9 mouse cellular contexts compared by ENCODE assay signal in the genomic region with DNA sequence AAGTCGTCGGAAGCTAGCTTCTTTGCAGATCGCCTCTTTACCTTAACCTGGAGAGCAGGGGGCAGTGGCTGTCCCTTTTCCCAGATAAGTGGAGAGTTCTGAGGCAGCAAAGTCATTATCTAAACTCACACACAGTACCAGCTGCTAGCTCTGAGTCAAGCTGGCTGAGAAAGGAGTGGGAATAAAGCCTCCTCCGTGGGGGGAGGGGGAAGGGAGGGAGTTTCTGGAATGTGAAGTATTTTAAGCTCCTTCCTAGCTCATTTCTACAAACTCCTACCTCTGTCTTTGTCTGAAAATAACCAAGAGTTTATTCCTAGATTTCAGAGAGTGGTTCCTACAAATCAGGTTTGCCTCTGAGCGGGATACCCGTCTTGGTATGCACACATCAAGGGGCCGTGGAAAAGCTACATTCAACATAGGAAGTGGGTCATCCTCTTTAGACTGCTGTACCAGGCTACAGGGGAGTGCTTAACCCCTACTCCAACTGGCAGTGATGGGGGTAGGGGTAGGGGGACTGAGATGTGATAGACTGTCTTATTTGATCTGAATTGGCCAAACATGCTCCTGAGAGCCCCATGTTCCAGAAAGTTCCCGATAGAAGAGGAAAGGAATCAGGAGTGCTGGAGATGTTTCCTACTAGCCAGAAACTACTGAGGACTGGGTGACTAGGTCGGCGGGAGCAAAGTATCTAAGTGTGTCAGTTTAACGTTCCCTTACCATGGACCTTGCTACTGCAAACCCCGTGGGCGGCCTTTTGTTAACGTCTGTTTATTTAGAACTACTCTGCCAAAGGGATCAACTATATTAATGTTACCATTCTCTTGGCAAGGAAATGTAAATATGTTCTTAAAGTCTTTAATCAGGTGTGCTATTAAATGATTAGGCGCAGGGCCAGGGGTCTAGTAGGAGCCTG. TPM values are rescaled to one million over a fixed set of nuclear protein-coding genes. Genes with fewer than 3 reads are reported as not detected.
DNase-seq lines count a peak whose midpoint lies in the region; ATAC-seq and TF ChIP-seq lines count a peak whose summit lies in the region.
"Had no signal": no experiment of that assay in that cellular context is flagged by ENCODE, and none has a peak within 500 bp of the region (broad histone marks: within the 10 kb centered on the region; RNA-seq: fewer than 3 reads in every experiment).

No protein-coding gene starts in this region.

- no peaks in the 10 kb centered on the region for H3K36me3 ChIP-seq in heart, embryonic 16.5 days (ENCODE audit: control insufficient read depth, insufficient read depth)
- H3K36me3 ChIP-seq in midbrain, embryonic 14.5 days (ENCODE audit: control insufficient read depth, insufficient read depth, low read length): peaks cover 33% of the 10 kb centered on the region

- no peak overlapping the region for H3K4me3 ChIP-seq in heart, embryonic 16.5 days (ENCODE audit: low read length)
- H3K4me3 ChIP-seq in layer of hippocampus, adult 2 months: no peak overlapping the region
- no peak overlapping the region for H3K4me3 ChIP-seq in midbrain, embryonic 14.5 days (replicated peaks; ENCODE audit: low read depth, low read length)

- no peak for ATAC-seq in heart, embryonic 16.5 days (replicated peaks; ENCODE audit: extremely low read depth, insufficient read depth, low FRiP score)
- no peak for ATAC-seq in midbrain, embryonic 14.5 days (ENCODE audit: low FRiP score, low TSS enrichment)
- ATAC-seq in megakaryocyte, adult 5-6 weeks (ENCODE audit: poor library complexity, severe bottlenecking): no peak

- peaks cover 7% of the 10 kb centered on the region for H3K4me1 ChIP-seq in heart, embryonic 16.5 days (ENCODE audit: control insufficient read depth, insufficient read depth, low read length)
- peaks cover 17% of the 10 kb centered on the region for H3K4me1 ChIP-seq in midbrain, embryonic 14.5 days (ENCODE audit: control insufficient read depth, insufficient read depth, low read length)

- H3K27ac ChIP-seq in heart, embryonic 16.5 days (ENCODE audit: low read length): no peak overlapping the region
- no peak overlapping the region for H3K27ac ChIP-seq in layer of hippocampus, adult 2 months
- peak overlapping the region; percentile 45; the same call in 1 of the 2 replicates for H3K27ac ChIP-seq in midbrain, embryonic 14.5 days (replicated peaks; ENCODE audit: low read depth, low read length)

- no peak for TF ChIP-seq CTCF in layer of hippocampus, adult 2 months (conservative IDR thresholded peaks at IDR 0.05)

- no peak overlapping the region for H3K9ac ChIP-seq in heart, embryonic 16.5 days (ENCODE audit: low read length)
- no peak overlapping the region; the same call in 1 of the 2 replicates for H3K9ac ChIP-seq in midbrain, embryonic 14.5 days (replicated peaks; ENCODE audit: low read length)

- H3K4me2 ChIP-seq in heart, embryonic 16.5 days (ENCODE audit: low read depth, low read length): peak overlapping the region; percentile 17; the same call in 1 of the 2 replicates
- no peak overlapping the region for H3K4me2 ChIP-seq in midbrain, embryonic 14.5 days (ENCODE audit: low read length)

- DNase-seq in heart, adult 18-20 months: no peak
- DNase-seq in ZHBTc4 (ENCODE audit: low read depth, low spot score): peak; percentile 84
- DNase-seq in layer of hippocampus, adult 2 months (ENCODE audit: low spot score in 2 of 2): peak; percentile 68 to 77
- DNase-seq in midbrain, embryonic 14.5 days: peak; percentile 31
- no peak for DNase-seq in natural killer cell, adult 2 months (ENCODE audit: low spot score in 2 of 2)
- no peak for DNase-seq in heart, adult 9 months (ENCODE audit: low spot score in 2 of 2)

- no peaks in the 10 kb centered on the region for H3K9me3 ChIP-seq in heart, embryonic 16.5 days (replicated peaks; ENCODE audit: control insufficient read depth, low read length)
- no peaks in the 10 kb centered on the region for H3K9me3 ChIP-seq in midbrain, embryonic 14.5 days (ENCODE audit: control insufficient read depth, low read length)

- H3K27me3 ChIP-seq in heart, embryonic 16.5 days (ENCODE audit: control insufficient read depth, insufficient read depth, low read length): peaks cover 13% of the 10 kb centered on the region
- H3K27me3 ChIP-seq in midbrain, embryonic 14.5 days (ENCODE audit: control insufficient read depth, insufficient read depth, low read length): no peaks in the 10 kb centered on the region
- H3K27me3 ChIP-seq: CH12.LX had no signal

- WGBS in heart, embryonic 16.5 days: 29% methylated on average over 15 of the region's 15 CpGs
- WGBS in midbrain, embryonic 14.5 days: 36% methylated on average over 15 of the region's 15 CpGs

RNA-seq across cellular contexts. Expression of a gene that starts 9.9 kb away (rescaled TPM):
- polyA plus RNA-seq in heart, embryonic 16.5 days (2015; fragmentation: Nextera tagmentation; extraction: Ambion mirVana): 1.3 and 1.9 TPM in 2 replicates
- under 1 TPM; 0.25 to 0.87 TPM for total RNA-seq in heart, adult 18-20 months (2021)
- total RNA-seq in layer of hippocampus, adult 2 months (2021): 10 to 100 TPM; 31.8 to 32.4 TPM
- 87.7 and 112 TPM in 2 replicates for polyA plus RNA-seq in midbrain, embryonic 14.5 days (2014; fragmentation: Nextera tagmentation; extraction: Ambion mirVana)
- 2.6 and 4.0 TPM in 2 replicates for total RNA-seq in megakaryocyte, adult 5-6 weeks (2015)
- 0.81 and 3.3 TPM in 2 replicates for total RNA-seq in megakaryocyte, adult 5-6 weeks (2017)

RNA-seq across cellular contexts. Expression of a gene that starts 11.1 kb away (rescaled TPM):
- 9.9 and 11.0 TPM in 2 replicates for polyA plus RNA-seq in heart, embryonic 16.5 days (2015; fragmentation: Nextera tagmentation; extraction: Ambion mirVana)
- total RNA-seq in heart, adult 18-20 months (2021): 1 to 10 TPM; 4.9 to 5.5 TPM
- total RNA-seq in layer of hippocampus, adult 2 months (2021): 10 to 100 TPM; 27.5 to 29.4 TPM
- 27.0 and 29.1 TPM in 2 replicates for polyA plus RNA-seq in midbrain, embryonic 14.5 days (2014; fragmentation: Nextera tagmentation; extraction: Ambion mirVana)
- total RNA-seq in megakaryocyte, adult 5-6 weeks (2015): 10.7 and 16.5 TPM in 2 replicates
- total RNA-seq in megakaryocyte, adult 5-6 weeks (2017): 21.0 and 22.3 TPM in 2 replicates

RNA-seq across cellular contexts. Expression of a gene that starts 44.3 kb away (rescaled TPM):
- polyA plus RNA-seq in heart, embryonic 16.5 days (2015; fragmentation: Nextera tagmentation; extraction: Ambion mirVana): 0.55 and 0.80 TPM in 2 replicates
- total RNA-seq in heart, adult 18-20 months (2021): 1 to 10 TPM in 1 of 2 experiments, not detected in 1; 2.8 TPM
- 10 to 100 TPM; 45.8 to 49.1 TPM for total RNA-seq in layer of hippocampus, adult 2 months (2021)
- 31.2 and 33.4 TPM in 2 replicates for polyA plus RNA-seq in midbrain, embryonic 14.5 days (2014; fragmentation: Nextera tagmentation; extraction: Ambion mirVana)
- 0.14 TPM in 1 of 2 replicates, not detected in the other for total RNA-seq in megakaryocyte, adult 5-6 weeks (2015)
- 0.15 and 0.16 TPM in 2 replicates for total RNA-seq in megakaryocyte, adult 5-6 weeks (2017)

Comparison
In these comparisons a context has a peak if more than half of its experiments do, and no peak if none do; other contexts are left out.
1. DNase-seq: peak in ZHBTc4 (single experiment), layer of hippocampus, adult 2 months (2 of 2) and midbrain, embryonic 14.5 days (single experiment); none in heart, adult 18-20 months (0 of 2), natural killer cell, adult 2 months (0 of 2) and heart, adult 9 months (0 of 2).
2. RNA of a gene that starts 9.9 kb away (total RNA-seq): 31.8 to 32.4 TPM in layer of hippocampus, adult 2 months; 0.81 to 4.0 TPM in megakaryocyte, adult 5-6 weeks and 0.25 to 0.87 TPM in heart, adult 18-20 months; every median in the first group is over 4 times any median in the second.
3. RNA of a gene that starts 44.3 kb away (total RNA-seq): 45.8 to 49.1 TPM in layer of hippocampus, adult 2 months; 2.8 TPM in heart, adult 18-20 months and 0.14 to 0.16 TPM in megakaryocyte, adult 5-6 weeks; every median in the first group is over 10 times any median in the second.